Mouse (Mus musculus) B cell, adult 2 months (primary cell): ENCODE results near the gene Srd5a1.
"Not testable (repeated sequence)": the region's sequence is repeated elsewhere in the genome, so short reads cannot be mapped to it uniquely, and the experiment has no call there.

Experiments used
- DNase-seq, 2 experiments: peaks; one replicate each; pipeline ENCODE4 v3.0.0; 2022

Srd5a1 gene

GRCm38 (mm10) chr13:69611398-69612174 lies at the start of gene Srd5a1:
Gene Srd5a1, minus strand, starts transcription at chr13:69611442.
- DNase-seq: peak; percentile 100

DNA sequence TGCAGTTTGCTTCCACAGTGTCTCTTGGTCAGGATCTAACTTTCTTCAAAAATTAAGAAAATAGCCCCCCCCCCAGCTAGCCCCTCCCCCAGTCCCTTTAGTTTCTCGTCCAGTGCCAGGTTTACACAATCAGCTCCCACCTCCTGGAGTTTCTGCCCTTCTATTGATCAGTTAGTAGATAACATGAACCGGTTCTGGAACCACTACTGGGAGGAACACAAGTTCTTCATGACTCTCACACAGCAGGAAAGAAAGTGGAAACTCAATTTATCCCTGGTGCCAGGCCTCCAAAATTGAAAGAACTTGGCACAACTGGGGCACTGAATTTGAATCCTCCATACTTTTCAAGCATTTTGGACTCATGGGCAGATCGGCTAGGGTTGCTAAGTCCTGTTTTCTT lies 43.3 kb upstream of the Srd5a1 start:
- DNase-seq: no peak

- no peak for DNase-seq
Measured at GRCm38 (mm10) chr13:69646481-69646880, 35.2 kb upstream of the Srd5a1 start.

DNA sequence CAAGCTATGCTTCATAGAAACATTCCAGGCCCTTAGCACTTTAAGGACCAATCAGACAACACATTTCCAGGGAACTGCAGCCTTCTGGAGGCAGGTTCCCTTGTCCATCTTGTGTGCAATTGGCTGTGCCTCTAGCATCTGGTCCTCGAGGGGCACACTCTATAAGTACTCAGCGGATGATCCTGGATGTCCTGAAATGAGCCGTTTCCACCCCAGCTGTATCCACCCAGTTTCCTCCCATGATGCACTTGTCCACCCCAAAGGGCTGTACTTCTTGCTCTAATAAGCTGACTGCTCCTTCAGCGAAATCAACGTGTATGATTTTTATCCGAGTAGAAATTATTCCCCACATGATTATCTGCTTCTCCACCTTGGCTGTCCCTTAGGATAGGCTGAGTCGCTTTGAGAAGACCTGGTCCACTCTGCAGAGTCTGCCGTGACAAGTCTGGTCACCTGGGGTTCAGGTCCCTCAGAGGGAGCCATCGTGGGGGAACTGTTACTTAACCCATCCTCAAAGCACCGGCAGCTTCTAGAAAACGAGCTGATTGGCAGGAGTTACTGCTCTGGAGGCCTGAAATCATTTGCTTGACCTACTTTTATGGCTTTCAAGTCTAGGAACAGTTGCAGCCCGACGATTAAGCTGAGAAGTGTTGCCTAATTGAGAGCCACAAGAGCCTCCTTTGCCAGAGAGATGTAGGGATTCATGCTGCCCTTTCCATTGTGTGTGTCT lies 34.6 kb upstream of the Srd5a1 start:
- no peak for DNase-seq

DNA sequence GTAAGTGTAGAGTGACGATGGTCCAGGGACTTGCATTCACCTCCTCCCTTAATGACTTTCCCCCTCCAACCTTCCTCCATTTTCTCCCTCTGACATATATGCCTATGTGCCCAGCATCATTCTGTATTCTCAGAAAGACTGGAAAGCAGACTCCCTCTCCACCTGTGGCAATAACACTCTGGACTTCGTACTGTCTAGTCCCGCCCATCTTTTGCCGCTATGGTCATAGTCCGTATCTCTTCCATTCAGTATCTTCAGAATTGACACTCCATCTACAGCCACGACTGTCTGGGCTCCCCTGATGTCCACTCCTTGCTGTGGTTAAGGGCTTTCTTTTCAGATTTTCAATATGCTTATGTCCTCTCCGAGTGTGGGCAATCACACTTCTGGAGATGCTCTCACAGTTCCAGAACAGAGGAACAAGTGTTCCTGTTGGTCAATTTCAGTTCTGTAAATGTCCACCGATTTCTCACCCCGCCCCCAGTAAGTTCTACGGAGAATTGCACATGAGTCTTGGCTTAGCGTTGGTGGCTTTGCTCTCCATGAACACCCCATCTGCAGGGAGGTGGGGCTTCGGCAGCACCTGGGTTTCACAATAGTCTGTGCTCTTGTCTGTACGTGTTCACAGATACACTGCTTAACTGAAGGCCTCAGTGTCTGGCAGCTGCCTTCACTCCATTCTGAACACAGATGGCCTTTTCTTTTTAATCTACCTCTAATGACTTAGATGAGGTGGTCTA lies 33.4 kb upstream of the Srd5a1 start:
- DNase-seq: no peak

GRCm38 (mm10) chr13:69643937-69644336 lies 32.7 kb upstream of the Srd5a1 start:
- DNase-seq: no peak

- DNase-seq: no peak
Measured at GRCm38 (mm10) chr13:69642656-69643216, 31.5 kb upstream of the Srd5a1 start.

DNA sequence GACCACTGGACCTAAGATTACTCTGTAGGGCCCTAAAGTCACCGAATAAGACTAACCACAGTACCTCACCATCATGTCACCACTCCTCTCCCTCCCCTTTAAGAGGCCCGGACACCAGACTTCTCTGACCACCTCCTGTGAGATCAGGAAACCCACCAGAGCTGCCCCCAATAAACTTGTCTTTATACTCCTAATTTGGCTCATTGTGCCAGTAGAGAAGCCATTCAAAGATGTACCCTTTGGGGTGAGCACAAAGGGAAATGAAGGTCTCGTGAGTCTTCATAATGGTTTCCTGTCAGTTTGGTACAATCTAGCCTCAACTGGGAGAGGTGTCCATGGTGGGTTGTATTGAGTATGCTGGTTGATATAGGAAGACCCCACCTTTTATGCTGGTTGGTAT lies 29.8 kb upstream of the Srd5a1 start:
- no peak for DNase-seq

DNA sequence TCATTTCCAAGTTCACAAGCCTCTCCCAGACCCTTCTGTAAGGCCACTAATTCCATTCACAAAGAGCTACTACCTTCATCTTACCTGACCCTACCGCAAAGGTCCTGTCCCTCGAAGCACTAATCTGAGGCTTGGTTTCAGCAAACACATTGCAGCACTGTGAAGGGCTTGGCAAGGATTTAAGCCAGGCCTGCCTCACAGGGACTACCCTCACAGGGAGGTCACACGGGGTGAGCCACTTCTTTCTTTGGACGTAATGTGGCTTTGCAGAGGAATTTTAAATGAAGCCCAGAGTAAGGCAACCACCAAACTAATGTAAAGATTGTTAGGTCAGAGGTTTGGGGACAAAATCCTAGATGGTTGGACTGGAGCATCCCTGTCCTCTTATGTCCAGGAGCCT lies 29.3 kb upstream of the Srd5a1 start:
- no peak for DNase-seq

- no peak for DNase-seq
Measured at GRCm38 (mm10) chr13:69640126-69640525, 28.9 kb upstream of the Srd5a1 start.

GRCm38 (mm10) chr13:69639251-69639650 lies 28.0 kb upstream of the Srd5a1 start:
- DNase-seq: no peak

DNA sequence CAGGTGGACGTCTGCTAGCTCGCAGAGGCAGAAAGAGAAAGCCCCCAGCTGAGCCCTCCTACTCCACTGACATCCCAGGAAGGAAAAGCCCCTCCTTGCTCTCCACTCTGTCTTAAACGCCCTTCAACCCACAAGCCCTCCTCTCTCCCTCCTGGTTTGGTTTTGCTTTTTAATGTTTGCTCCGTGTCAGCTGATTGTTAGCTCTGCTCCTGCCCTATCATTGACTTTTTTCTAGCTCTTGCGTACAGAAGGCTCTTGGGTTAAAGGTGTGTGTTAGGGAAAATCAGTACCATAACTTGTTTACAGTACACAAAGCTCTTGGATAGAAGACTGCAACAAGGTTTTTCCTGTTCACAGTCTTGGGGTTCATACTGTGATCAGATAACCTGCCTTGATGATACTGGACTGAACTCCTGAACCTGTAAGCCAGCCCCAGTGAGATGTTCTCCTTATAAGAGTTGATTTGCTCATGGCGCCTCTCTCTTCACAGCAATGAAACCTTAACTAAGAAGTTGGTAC lies 26.9 kb upstream of the Srd5a1 start:
- DNase-seq: no peak

DNA sequence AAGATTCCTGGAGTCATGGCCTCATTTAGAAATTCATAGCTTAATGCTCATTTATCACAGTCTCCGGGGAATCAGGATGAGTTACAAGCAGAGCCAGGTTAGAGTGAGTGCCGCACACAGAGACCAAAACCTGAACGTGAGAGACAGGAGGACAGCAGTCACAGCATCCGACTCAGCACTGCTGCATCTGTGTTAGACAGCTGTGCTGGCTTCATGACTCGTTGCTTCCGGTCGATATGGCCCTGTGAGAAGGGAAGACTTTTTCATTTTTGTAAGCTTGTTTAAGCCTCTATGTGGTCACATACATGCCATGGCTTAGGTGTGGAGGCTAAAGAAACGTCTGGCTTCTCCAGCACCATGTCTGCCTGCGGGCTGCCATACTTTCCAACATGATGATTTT lies 26.4 kb upstream of the Srd5a1 start:
- no peak for DNase-seq

DNA sequence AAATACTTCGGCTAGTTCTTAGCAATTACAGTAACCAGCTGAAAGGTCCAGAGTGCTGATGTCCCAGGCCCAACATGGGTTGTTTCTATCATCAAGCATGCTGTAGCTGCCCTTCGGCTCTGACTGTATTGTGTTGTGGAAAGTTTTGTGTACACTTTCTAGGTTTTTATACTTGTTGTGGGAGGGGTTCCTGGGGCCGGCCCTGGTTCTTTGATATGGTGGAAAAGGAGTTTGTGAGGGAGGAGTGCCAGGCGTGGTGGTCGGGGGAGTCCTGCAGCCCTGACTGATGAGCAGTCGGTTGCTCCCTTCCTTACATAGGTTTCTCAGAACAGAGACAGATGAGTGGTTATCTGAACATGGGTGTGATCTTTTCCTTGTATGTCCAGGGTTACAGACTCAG lies 25.6 kb upstream of the Srd5a1 start:
- DNase-seq: no peak

DNA sequence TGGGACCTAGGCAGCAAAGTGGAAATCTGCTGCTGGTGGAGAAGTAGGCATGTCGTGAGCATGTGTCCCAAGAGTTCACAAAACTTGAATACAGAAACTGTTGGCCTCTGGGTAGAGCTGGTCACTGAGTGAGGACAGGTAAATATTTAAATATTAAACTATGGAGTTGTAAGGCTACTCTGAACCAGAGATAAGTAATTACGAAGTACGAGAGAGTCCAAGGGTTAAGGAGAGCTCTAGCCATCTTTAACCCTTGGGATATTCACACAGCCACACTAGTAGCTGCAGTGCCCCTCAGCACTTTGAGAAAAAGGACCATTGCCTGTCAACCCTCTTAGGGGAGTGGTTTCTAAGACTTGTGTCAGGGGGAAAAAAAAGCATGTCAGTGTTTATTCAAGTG lies 25.1 kb upstream of the Srd5a1 start:
- DNase-seq: no peak

DNA sequence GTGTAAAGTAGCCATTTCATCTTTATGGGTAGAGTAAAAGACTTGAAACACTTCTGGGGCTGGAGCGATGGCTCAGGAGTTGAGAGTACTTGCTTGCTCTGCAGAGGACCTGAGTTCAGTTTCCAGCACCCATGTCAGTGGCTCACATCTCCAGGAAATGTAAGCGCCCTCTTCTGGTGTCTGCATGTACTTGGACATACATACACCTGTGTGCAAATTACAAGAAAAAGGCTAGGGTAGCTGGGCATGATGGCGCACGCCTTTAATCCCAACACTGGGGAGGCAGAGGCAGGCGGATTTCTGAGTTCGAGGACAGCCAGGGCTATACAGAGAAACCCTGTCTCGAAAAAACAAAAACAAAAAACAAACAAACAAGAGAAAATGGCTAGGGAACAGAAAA lies 24.6 kb upstream of the Srd5a1 start:
- DNase-seq: not testable (repeated sequence)

DNA sequence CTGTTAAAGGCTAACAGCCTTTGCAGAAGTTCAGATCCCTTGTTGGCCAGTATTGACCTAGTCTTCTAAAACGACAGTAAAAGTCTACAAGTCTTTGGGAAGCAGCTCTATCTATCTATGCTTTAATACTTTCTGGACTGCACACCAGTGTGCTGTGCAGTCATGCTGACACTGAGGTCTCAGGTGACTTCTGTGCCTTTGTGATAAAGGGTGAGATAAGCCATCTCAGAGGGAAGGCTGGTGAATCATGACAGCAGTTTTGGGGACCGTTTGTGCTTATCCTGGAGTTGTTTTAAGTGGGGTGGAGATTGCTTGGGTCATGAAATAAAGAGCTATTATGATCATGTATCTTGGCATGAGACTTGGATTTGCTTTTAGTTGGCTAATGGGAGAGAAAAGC lies 22.7 kb upstream of the Srd5a1 start:
- no peak for DNase-seq

GRCm38 (mm10) chr13:69633551-69633950 lies 22.3 kb upstream of the Srd5a1 start:
- no peak for DNase-seq

GRCm38 (mm10) chr13:69631659-69632058 lies 20.4 kb upstream of the Srd5a1 start:
- no peak for DNase-seq

DNA sequence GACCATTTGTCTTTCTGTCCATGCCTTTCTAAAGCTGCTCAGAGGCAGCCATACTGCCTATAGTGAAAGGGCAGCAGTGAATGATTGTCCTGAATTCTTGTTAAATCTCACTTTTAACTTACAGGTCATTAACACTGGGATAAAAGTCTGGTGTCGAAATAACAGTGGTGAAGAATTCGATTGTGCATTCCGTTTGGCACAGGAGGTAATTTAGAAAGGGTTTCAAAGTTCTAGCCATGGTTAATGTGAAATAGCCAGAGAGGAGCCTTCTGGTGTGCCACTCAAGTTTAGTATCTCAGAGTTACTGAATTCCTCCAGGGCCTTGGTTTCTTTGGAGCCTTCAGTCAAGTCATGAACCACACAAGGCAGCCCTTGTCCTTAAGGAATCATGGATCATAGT lies 19.9 kb upstream of the Srd5a1 start:
- DNase-seq: no peak

GRCm38 (mm10) chr13:69630576-69630975 lies 19.3 kb upstream of the Srd5a1 start:
- no peak for DNase-seq

DNA sequence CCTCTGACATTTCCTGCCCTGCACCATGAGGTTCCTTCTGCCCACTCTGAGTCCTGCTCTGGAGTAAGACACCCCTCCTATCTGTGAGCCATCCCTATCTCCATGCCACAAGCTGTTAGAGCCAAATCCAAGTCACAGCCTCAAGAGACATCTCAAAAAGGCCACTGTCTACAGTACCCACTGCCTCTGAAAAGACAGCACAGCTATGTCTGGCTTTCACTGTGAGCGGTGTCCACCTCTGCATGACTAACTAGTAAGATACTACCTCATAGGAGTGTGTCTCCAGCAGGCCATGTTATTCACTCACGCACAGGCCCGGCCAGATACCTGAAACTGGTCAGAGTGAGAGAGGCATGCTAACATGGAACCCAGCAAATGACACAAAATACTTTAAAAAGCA lies 16.7 kb upstream of the Srd5a1 start:
- no peak for DNase-seq

- no peak for DNase-seq
Measured at GRCm38 (mm10) chr13:69624510-69624909, 13.3 kb upstream of the Srd5a1 start.
